In genomic region chr4:31660896-31661295, GRCm38 (mm10) we compare ENCODE assay signal across 23 mouse cellular contexts.
A peak's percentile ranks its signal among the peaks of the same experiment; 100 is the strongest.
DNase-seq lines count a peak whose midpoint lies in the region; ATAC-seq lines count a peak whose summit lies in the region.
"Had no signal": no experiment of that assay in that cellular context is flagged by ENCODE, and none has a peak within 500 bp of the region (broad histone marks: within the 10 kb centered on the region; RNA-seq: fewer than 3 reads in every experiment).

No protein-coding gene starts in this region.

- H3K4me1 ChIP-seq in heart, embryonic 13.5 days: peaks cover 23% of the 10 kb centered on the region
- no peaks in the 10 kb centered on the region for H3K4me1 ChIP-seq in liver, embryonic 12.5 days
- H3K4me1 ChIP-seq: forebrain, embryonic 13.5 days; hindbrain, embryonic 12.5 days had no signal

- no peaks in the 10 kb centered on the region for H3K27me3 ChIP-seq in heart, embryonic 13.5 days (replicated peaks)
- H3K27me3 ChIP-seq in liver, embryonic 12.5 days (replicated peaks): no peaks in the 10 kb centered on the region
- H3K27me3 ChIP-seq: forebrain, embryonic 13.5 days; hindbrain, embryonic 12.5 days had no signal

- no peaks in the 10 kb centered on the region for H3K36me3 ChIP-seq in heart, embryonic 13.5 days
- no peaks in the 10 kb centered on the region for H3K36me3 ChIP-seq in liver, embryonic 12.5 days
- H3K36me3 ChIP-seq: hindbrain, embryonic 12.5 days had no signal

- H3K9ac ChIP-seq in heart, embryonic 13.5 days: no peak overlapping the region
- no peak overlapping the region for H3K9ac ChIP-seq in liver, embryonic 12.5 days
- H3K9ac ChIP-seq: forebrain, embryonic 13.5 days; forebrain, postnatal 0 days; hindbrain, embryonic 12.5 days had no signal

- peak; percentile 15; the same call in 1 of the 2 replicates for ATAC-seq in cerebellum, adult (ENCODE audit: insufficient number of reproducible peaks, low FRiP score, low TSS enrichment)
- no peak for ATAC-seq in heart, embryonic 13.5 days (ENCODE audit: extremely low read depth, insufficient number of reproducible peaks, low FRiP score, low TSS enrichment)
- ATAC-seq in liver, embryonic 12.5 days: no peak
- ATAC-seq: CD4-positive, CD25-positive, alpha-beta regulatory T cell, adult 4 months; forebrain, embryonic 13.5 days; forebrain, postnatal 0 days; hindbrain, embryonic 16.5 days; inflammation-experienced regulatory T-cells, adult 6 months had no signal

- H3K4me2 ChIP-seq in heart, embryonic 13.5 days: no peak overlapping the region
- no peak overlapping the region for H3K4me2 ChIP-seq in liver, embryonic 12.5 days
- H3K4me2 ChIP-seq: forebrain, embryonic 13.5 days; hindbrain, embryonic 12.5 days had no signal

- 44% methylated on average over 4 of the region's 4 CpGs for WGBS in heart, embryonic 13.5 days
- WGBS in liver, embryonic 12.5 days (ENCODE audit: insufficient replicate concordance): 51% methylated on average over 4 of the region's 4 CpGs

- no peak overlapping the region for H3K4me3 ChIP-seq in heart, embryonic 13.5 days
- H3K4me3 ChIP-seq in liver, embryonic 12.5 days: no peak overlapping the region
- H3K4me3 ChIP-seq: forebrain, embryonic 13.5 days; gastrocnemius, adult 2 months; hindbrain, embryonic 12.5 days had no signal

- DNase-seq in cerebellum, adult 11-12 months: no peak
- DNase-seq in heart, postnatal 25 days (ENCODE audit: low spot score): no peak
- DNase-seq in forelimb bud, embryonic 11.5 days (ENCODE audit: low read depth, low spot score): peak; percentile 38
- no peak for DNase-seq in yolk sac, embryonic 10.5 days (ENCODE audit: low spot score)
- DNase-seq: adrenal gland, adult 2 months; adrenal gland, postnatal 25 days; B cell, adult 2 months; cerebellum, adult 11 months; cerebellum, adult 9-10 months; cerebellum, postnatal 25 days; forebrain, postnatal 0 days; gastrocnemius, adult 2 months; gastrocnemius, postnatal 25 days; heart, postnatal 4 days; kidney, adult 11 months had no signal

- H3K9me3 ChIP-seq in heart, embryonic 13.5 days: no peaks in the 10 kb centered on the region
- H3K9me3 ChIP-seq in liver, embryonic 12.5 days (replicated peaks): no peaks in the 10 kb centered on the region
- H3K9me3 ChIP-seq: forebrain, embryonic 13.5 days; hindbrain, embryonic 12.5 days had no signal

- intact Hi-C loops in heart, postnatal 25 days (cut with DNase I): no loop called here

- H3K27ac ChIP-seq in heart, embryonic 13.5 days (replicated peaks): 0 out of 2 replicates have a peak overlapping the region, but pooled peaks have one; percentile 12
- H3K27ac ChIP-seq in liver, embryonic 12.5 days: no peak overlapping the region
- H3K27ac ChIP-seq: forebrain, embryonic 13.5 days; gastrocnemius, adult 2 months; hindbrain, embryonic 12.5 days had no signal
